Mouse (Mus musculus): ENCODE results near the gene Aarsd1. TPM values are rescaled to one million over a fixed set of nuclear protein-coding genes. Genes with fewer than 3 reads are reported as not detected.
A peak's percentile ranks its signal among the peaks of the same experiment; 100 is the strongest.
"Not testable (repeated sequence)": the region's sequence is repeated elsewhere in the genome, so short reads cannot be mapped to it uniquely, and the experiment has no call there.

The Aarsd1 gene
- polyA plus RNA-seq, 1 experiment from 2014 or later, result 79.2 TPM

DNA sequence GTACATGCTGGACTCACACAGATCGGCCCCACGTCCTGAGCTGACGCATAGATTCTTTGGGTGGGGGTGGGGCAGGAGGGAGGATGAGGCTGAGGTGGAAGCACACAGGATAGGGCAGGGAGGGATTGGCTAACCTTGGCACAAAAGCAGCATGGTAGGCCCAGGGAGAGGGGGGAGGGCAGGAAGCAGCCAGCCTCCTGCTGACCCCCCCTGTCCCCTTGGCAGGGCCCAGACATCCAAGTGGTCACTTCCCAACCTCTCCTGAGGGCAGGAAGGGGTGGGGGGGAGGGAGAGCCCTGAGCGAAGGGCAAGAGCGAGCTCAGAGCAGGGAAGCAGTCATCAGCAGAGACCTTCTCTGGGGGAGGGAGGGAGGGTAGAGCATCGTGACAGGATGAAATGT is 42.3 kb upstream of the Aarsd1 start:
- 31% methylated on average over 6 of the region's 6 CpGs for WGBS
- Histone ChIP-seq H3K9ac (replicated peaks; ENCODE audit: low read length) (no peak overlapping the region), H3K4me1 (ENCODE audit: insufficient read depth, low read length) (peaks cover 40% of the 10 kb centered on the region), H3K4me3 (ENCODE audit: low read length) (no peak overlapping the region), H3K4me2 (replicated peaks; ENCODE audit: low read depth, low read length) (no peak overlapping the region), H3K9me3 (ENCODE audit: low read length) (no peaks in the 10 kb centered on the region), H3K27ac (ENCODE audit: low read length) (no peak overlapping the region), H3K27me3 (ENCODE audit: insufficient read depth, low read length) (no peaks in the 10 kb centered on the region), H3K36me3 (ENCODE audit: insufficient read depth, low read length) (peaks cover 23% of the 10 kb centered on the region)
- ATAC-seq (ENCODE audit: low FRiP score, low TSS enrichment), result peak; percentile 10; the same call in 1 of the 2 replicates

DNA sequence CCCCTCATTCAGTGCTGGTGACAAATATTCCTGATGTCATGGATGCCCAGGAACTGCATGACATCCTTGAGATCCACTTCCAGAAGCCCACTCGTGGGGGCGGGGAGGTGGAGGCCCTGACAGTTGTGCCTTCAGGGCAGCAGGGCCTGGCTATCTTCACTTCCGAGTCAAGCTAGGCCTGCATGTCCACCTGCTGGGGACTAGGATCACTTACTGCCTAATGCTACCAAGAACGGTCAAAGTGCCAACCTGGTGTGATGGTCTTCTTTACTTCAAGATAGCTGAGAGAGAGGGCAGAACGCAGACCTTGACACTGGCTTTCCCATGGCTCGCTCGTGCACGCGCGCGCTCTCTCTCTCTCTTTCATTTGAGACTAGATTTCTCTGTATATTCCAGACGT is 40.8 kb upstream of the Aarsd1 start:
- Histone ChIP-seq H3K27ac (ENCODE audit: low read length) (no peak overlapping the region), H3K36me3 (ENCODE audit: insufficient read depth, low read length) (peaks cover 23% of the 10 kb centered on the region), H3K9me3 (ENCODE audit: low read length) (no peaks in the 10 kb centered on the region), H3K4me3 (ENCODE audit: low read length) (no peak overlapping the region), H3K27me3 (ENCODE audit: insufficient read depth, low read length) (no peaks in the 10 kb centered on the region), H3K9ac (replicated peaks; ENCODE audit: low read length) (no peak overlapping the region), H3K4me2 (replicated peaks; ENCODE audit: low read depth, low read length) (no peak overlapping the region), H3K4me1 (ENCODE audit: insufficient read depth, low read length) (peaks cover 31% of the 10 kb centered on the region)
- 88% methylated on average over 12 of the region's 12 CpGs for WGBS
- ATAC-seq (ENCODE audit: low FRiP score, low TSS enrichment), result no peak

DNA sequence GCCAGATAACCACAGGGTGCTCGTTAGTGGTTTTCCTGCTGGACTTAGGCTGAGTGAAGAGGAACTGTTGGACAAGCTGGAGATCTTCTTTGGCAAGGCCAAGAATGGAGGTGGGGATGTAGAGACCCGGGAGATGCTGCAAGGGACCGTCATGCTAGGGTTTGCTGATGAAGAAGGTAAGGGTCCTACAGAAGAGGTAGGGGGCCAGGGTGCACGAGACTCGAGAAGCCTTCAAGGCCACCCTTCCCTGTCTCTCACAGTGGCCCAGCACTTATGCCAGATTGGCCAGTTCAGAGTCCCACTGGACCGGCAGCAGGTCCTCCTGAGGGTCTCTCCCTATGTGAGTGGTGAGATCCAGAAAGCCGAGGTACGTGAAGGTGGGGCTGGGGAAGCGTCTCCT is 40.2 kb upstream of the Aarsd1 start:
- ATAC-seq (ENCODE audit: low FRiP score, low TSS enrichment), result no peak
- H3K4me2 ChIP-seq (replicated peaks; ENCODE audit: low read depth, low read length), result no peak overlapping the region
- peaks cover 25% of the 10 kb centered on the region for H3K4me1 ChIP-seq (ENCODE audit: insufficient read depth, low read length)
- no peak overlapping the region for H3K4me3 ChIP-seq (ENCODE audit: low read length)
- no peaks in the 10 kb centered on the region for H3K9me3 ChIP-seq (ENCODE audit: low read length)
- no peaks in the 10 kb centered on the region for H3K27me3 ChIP-seq (ENCODE audit: insufficient read depth, low read length)
- H3K36me3 ChIP-seq (ENCODE audit: insufficient read depth, low read length), result peaks cover 23% of the 10 kb centered on the region
- 91% methylated on average over 9 of the region's 9 CpGs for WGBS
- H3K9ac ChIP-seq (replicated peaks; ENCODE audit: low read length), result no peak overlapping the region
- H3K27ac ChIP-seq (ENCODE audit: low read length), result no peak overlapping the region

DNA sequence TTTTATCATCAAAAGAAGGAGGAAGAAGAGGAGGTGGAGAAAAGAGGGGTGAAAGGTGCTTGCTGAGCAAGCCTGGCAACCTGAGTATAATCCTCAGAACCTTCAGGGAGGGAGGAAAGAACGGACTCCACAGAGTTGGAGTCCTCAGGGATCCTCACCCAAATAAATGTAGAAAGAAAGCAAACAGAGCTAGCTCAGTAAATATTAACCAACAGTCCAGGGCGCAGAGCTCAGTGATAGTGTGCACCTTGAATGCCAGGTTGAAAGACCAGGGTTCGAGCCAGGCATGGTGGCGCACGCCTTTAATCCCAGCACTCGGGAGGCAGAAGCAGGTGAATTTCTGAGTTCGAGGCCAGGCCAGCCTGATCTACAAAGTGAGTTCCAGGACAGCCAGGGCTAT is 38.2 kb upstream of the Aarsd1 start:
- Histone ChIP-seq H3K4me3 (ENCODE audit: low read length) (no peak overlapping the region), H3K4me2 (replicated peaks; ENCODE audit: low read depth, low read length) (no peak overlapping the region), H3K4me1 (ENCODE audit: insufficient read depth, low read length) (peaks cover 18% of the 10 kb centered on the region), H3K9ac (replicated peaks; ENCODE audit: low read length) (no peak overlapping the region), H3K27ac (ENCODE audit: low read length) (peak overlapping the region; percentile 57; the same call in 1 of the 2 replicates), H3K27me3 (ENCODE audit: insufficient read depth, low read length) (no peaks in the 10 kb centered on the region), H3K9me3 (ENCODE audit: low read length) (no peaks in the 10 kb centered on the region), H3K36me3 (ENCODE audit: insufficient read depth, low read length) (peaks cover 18% of the 10 kb centered on the region)
- no peak for ATAC-seq (ENCODE audit: low FRiP score, low TSS enrichment)
- WGBS, result 82% methylated on average over 7 of the region's 7 CpGs

DNA sequence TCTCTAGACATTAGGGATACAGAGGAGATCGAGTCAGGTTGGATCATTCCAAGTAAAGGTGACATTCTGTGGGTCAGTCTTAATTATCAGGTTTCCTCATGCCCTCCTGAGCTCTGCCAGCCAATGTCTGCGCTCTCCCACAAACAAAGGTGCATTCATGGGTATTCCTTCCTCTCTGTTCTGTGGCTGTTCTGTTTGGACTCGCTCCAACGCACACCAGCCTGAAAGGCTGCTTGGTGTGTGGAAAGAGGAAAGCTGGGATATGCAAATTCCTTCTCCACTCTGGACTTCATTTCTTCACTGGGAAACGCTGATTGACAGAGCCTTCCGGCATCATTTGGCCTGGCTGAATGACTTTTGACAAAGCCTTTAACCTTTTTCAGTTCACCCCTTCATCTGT is 37.3 kb upstream of the Aarsd1 start:
- H3K4me2 ChIP-seq (replicated peaks; ENCODE audit: low read depth, low read length), result no peak overlapping the region
- WGBS, result 47% methylated on average over 6 of the region's 6 CpGs
- H3K36me3 ChIP-seq (ENCODE audit: insufficient read depth, low read length), result peaks cover 13% of the 10 kb centered on the region
- H3K27ac ChIP-seq (ENCODE audit: low read length), result peak overlapping the region; percentile 57
- H3K4me3 ChIP-seq (ENCODE audit: low read length), result no peak overlapping the region
- peaks cover 14% of the 10 kb centered on the region for H3K4me1 ChIP-seq (ENCODE audit: insufficient read depth, low read length)
- H3K9ac ChIP-seq (replicated peaks; ENCODE audit: low read length), result no peak overlapping the region
- ATAC-seq (ENCODE audit: low FRiP score, low TSS enrichment), result peak; percentile 29; the same call in 1 of the 2 replicates
- no peaks in the 10 kb centered on the region for H3K27me3 ChIP-seq (ENCODE audit: insufficient read depth, low read length)
- no peaks in the 10 kb centered on the region for H3K9me3 ChIP-seq (ENCODE audit: low read length)

DNA sequence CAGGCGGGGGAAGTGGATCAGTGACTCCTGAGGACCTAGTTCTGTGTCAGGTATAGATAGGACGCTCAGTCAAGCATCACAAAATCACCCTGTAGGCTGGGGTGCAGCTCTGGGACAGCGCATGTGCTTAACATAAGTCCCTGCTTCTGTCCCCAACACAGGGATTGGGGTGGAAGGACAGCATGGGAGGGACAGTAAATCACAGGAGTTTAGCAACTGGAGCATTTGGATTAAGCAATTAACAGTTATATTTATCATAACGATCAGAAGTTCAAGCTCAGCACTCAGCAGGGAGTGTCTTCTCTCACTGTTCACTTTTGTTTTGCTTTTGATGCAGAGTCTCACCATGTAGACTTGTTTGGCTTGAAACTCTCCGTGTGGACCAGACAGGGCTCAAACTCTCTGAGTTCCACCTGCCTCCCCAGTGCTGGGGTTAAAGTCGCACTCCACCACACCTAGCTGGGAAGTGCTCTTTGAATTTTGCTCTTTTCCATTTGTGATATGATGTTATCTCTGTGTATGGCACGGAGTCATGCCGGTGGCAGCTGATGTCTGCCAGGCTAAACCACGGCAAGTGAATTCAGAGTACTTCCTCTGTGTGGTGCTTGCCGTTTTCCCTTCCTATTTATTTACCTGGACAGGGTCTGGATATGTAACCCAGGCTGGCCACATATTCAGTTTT is 34.8 kb upstream of the Aarsd1 start:
- H3K9me3 ChIP-seq (ENCODE audit: low read length), result no peaks in the 10 kb centered on the region
- no peaks in the 10 kb centered on the region for H3K27me3 ChIP-seq (ENCODE audit: insufficient read depth, low read length)
- H3K4me3 ChIP-seq (ENCODE audit: low read length), result no peak overlapping the region
- H3K9ac ChIP-seq (replicated peaks; ENCODE audit: low read length), result no peak overlapping the region
- ATAC-seq (ENCODE audit: low FRiP score, low TSS enrichment), result no peak
- H3K4me1 ChIP-seq (ENCODE audit: insufficient read depth, low read length), result peaks cover 14% of the 10 kb centered on the region; the same call in 1 of the 2 replicates
- 67% methylated on average over 10 of the region's 10 CpGs for WGBS
- H3K27ac ChIP-seq (ENCODE audit: low read length), result no peak overlapping the region
- H3K36me3 ChIP-seq (ENCODE audit: insufficient read depth, low read length), result peaks cover 2% of the 10 kb centered on the region; the same call in 1 of the 2 replicates
- no peak overlapping the region for H3K4me2 ChIP-seq (replicated peaks; ENCODE audit: low read depth, low read length)

DNA sequence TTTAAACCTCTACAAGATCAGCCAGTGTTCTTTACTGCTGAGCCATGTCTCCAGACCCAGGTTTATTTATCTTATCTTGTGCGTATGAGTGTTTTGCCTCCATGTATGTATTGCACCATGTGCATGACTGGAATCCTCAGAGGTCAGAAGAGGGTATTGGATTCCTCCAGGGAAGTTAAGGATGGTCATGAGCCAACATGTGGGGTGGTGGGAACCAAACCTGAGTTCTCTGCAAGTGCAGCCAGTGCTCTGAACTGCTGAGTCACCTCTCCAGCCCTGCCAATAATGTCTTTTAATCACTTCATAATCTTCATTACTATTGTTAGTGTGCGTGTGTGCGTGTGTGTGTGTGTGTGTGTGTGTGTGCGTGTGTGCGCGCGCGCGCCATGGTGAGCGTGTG is 34.1 kb upstream of the Aarsd1 start:
- H3K4me3 ChIP-seq (ENCODE audit: low read length), result no peak overlapping the region
- H3K9me3 ChIP-seq (ENCODE audit: low read length), result no peaks in the 10 kb centered on the region
- H3K9ac ChIP-seq (replicated peaks; ENCODE audit: low read length), result no peak overlapping the region
- peaks cover 14% of the 10 kb centered on the region; the same call in 1 of the 2 replicates for H3K4me1 ChIP-seq (ENCODE audit: insufficient read depth, low read length)
- H3K4me2 ChIP-seq (replicated peaks; ENCODE audit: low read depth, low read length), result no peak overlapping the region
- H3K27ac ChIP-seq (ENCODE audit: low read length), result no peak overlapping the region
- H3K27me3 ChIP-seq (ENCODE audit: insufficient read depth, low read length), result no peaks in the 10 kb centered on the region
- peaks cover under 1% of the 10 kb centered on the region; the same call in 1 of the 2 replicates for H3K36me3 ChIP-seq (ENCODE audit: insufficient read depth, low read length)
- WGBS, result 90% methylated on average over 10 of the region's 10 CpGs
- no peak for ATAC-seq (ENCODE audit: low FRiP score, low TSS enrichment)

DNA sequence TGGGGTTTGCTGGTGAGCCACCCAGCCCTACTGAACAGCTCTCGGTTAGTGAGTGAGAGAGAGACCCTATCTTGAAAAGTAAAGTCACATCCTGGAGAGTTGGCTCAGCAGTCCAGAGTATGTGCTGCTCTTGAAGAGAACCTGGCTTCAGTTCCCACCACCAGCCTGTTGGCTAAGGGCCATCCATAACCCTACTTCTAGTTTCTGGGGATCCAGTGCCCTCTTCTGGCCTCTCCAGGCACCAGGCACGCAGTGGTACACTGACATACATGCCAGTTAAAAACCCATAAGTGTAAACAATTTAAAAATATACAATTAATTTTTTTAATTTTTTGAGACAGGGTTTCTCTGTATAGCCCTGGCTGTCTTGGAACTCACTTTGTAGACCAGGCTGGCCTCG is 33.0 kb upstream of the Aarsd1 start:
- Histone ChIP-seq H3K36me3 (ENCODE audit: insufficient read depth, low read length) (peaks cover 6% of the 10 kb centered on the region; the same call in 1 of the 2 replicates), H3K4me2 (replicated peaks; ENCODE audit: low read depth, low read length) (no peak overlapping the region), H3K9ac (replicated peaks; ENCODE audit: low read length) (no peak overlapping the region), H3K4me1 (ENCODE audit: insufficient read depth, low read length) (peaks cover 14% of the 10 kb centered on the region; the same call in 1 of the 2 replicates), H3K9me3 (ENCODE audit: low read length) (no peaks in the 10 kb centered on the region), H3K4me3 (ENCODE audit: low read length) (no peak overlapping the region), H3K27me3 (ENCODE audit: insufficient read depth, low read length) (no peaks in the 10 kb centered on the region), H3K27ac (ENCODE audit: low read length) (no peak overlapping the region)
- 90% methylated on average over 3 of the region's 3 CpGs for WGBS
- no peak for ATAC-seq (ENCODE audit: low FRiP score, low TSS enrichment)

DNA sequence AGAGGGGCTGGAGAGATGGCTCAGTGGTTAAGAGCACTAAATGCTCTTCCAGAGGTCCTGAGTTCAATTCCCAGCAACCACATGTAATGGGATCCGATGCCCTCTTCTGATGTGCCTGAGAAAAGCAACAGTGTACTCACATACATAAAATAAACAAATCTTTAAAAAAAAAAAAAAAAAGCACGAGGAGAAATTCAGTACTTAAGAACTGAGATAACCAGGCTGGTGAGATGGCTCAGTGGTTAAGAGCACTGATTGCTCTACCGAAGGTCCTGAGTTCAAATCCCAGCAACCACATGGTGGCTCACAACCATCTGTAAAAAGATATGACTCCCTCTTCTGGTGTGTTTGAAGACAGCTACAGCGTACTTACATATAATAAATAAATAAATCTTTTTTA is 32.2 kb upstream of the Aarsd1 start:
- not testable (repeated sequence) for ATAC-seq (ENCODE audit: low FRiP score, low TSS enrichment)

DNA sequence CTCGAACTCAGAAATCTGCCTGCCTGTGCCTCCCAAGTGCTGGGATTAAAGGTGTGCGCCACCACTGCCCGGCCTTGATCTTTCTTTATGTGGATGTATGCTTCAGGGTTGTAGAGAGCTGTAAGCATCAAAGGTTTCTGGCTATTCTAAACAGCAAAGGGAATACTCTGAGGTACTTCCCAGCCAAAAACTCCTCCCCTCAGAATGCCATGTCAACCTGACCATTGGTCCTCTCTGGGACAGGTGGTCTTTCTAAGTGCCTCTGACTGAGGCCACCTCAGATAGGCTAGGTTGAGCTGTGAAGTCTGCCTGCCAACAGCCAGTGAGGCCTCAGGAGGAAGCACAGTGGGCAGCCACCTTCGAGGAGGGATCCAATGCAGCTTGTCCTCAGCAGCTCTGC is 31.5 kb upstream of the Aarsd1 start:
- no peak for ATAC-seq (ENCODE audit: low FRiP score, low TSS enrichment)
- H3K36me3 ChIP-seq (ENCODE audit: insufficient read depth, low read length), result peaks cover 20% of the 10 kb centered on the region
- peak overlapping the region; percentile 55 for H3K4me2 ChIP-seq (replicated peaks; ENCODE audit: low read depth, low read length)
- H3K9ac ChIP-seq (replicated peaks; ENCODE audit: low read length), result peak overlapping the region; percentile 68
- H3K4me3 ChIP-seq (ENCODE audit: low read length), result peak overlapping the region; percentile 54
- H3K27ac ChIP-seq (ENCODE audit: low read length), result no peak overlapping the region; the same call in 1 of the 2 replicates
- H3K4me1 ChIP-seq (ENCODE audit: insufficient read depth, low read length), result peaks cover 13% of the 10 kb centered on the region
- no peaks in the 10 kb centered on the region for H3K27me3 ChIP-seq (ENCODE audit: insufficient read depth, low read length)
- WGBS, result 89% methylated on average over 4 of the region's 4 CpGs
- no peaks in the 10 kb centered on the region for H3K9me3 ChIP-seq (ENCODE audit: low read length)

More for the DNA sequence above, 32.2 kb upstream of the Aarsd1 start:
- H3K4me3 ChIP-seq (ENCODE audit: low read length); H3K27ac ChIP-seq (ENCODE audit: low read length); H3K27me3 ChIP-seq (ENCODE audit: insufficient read depth, low read length); H3K9me3 ChIP-seq (ENCODE audit: low read length); H3K9ac ChIP-seq (replicated peaks; ENCODE audit: low read length); H3K4me2 ChIP-seq (replicated peaks; ENCODE audit: low read depth, low read length): not testable (repeated sequence)
- Histone ChIP-seq H3K4me1 (ENCODE audit: insufficient read depth, low read length) (peaks cover 10% of the 10 kb centered on the region; the same call in 1 of the 2 replicates), H3K36me3 (ENCODE audit: insufficient read depth, low read length) (peaks cover 13% of the 10 kb centered on the region)
- 82% methylated on average over 4 of the region's 4 CpGs for WGBS

All from kidney, embryonic 16.5 days (tissue).